Mouse (Mus musculus) liver, embryonic 16.5 days (tissue): ENCODE results near the gene Xpo6. TPM values are rescaled to one million over a fixed set of nuclear protein-coding genes. Genes with fewer than 3 reads are reported as not detected.
A peak's percentile ranks its signal among the peaks of the same experiment; 100 is the strongest.

Experiments
- ATAC-seq: fragments of 200-750 bp; cut with Nextera tagmentation; 2 replicates; pipeline ENCODE4 v1.8.0; 2017; ENCODE audit warnings: low read depth, mild to moderate bottlenecking, moderate number of reproducible peaks, moderate library complexity
- H3K27ac ChIP-seq: fragments of 300-500 bp; sonication (generic); 2 replicates; pipeline ENCODE4 v1.5.1; 2014; ENCODE audit warnings: mild to moderate bottlenecking, low read length
- H3K27me3 ChIP-seq: fragments of 300-500 bp; sonication (generic); 2 replicates; pipeline ENCODE4 v1.6.1; 2014; ENCODE audit warnings: low read depth, low read length, mixed read lengths; ENCODE audit not compliant: control insufficient read depth, insufficient read depth
- H3K36me3 ChIP-seq: fragments of 300-500 bp; sonication (generic); 2 replicates; pipeline ENCODE4 v1.6.1; 2014; ENCODE audit warnings: mild to moderate bottlenecking; ENCODE audit not compliant: control insufficient read depth, insufficient read depth
- H3K4me1 ChIP-seq: fragments of 300-500 bp; sonication (generic); 2 replicates; pipeline ENCODE4 v1.6.1; 2014; ENCODE audit warnings: low read depth, low read length, mixed read lengths; ENCODE audit not compliant: control insufficient read depth
- H3K4me2 ChIP-seq: fragments of 300-500 bp; sonication (generic); 2 replicates; pipeline ENCODE4 v1.6.1; 2014; ENCODE audit warnings: low read depth, low read length, mixed read lengths
- H3K4me3 ChIP-seq: fragments of 300-500 bp; sonication (generic); 2 replicates; pipeline ENCODE4 v1.5.1; 2014; ENCODE audit warnings: low read depth, mild to moderate bottlenecking, low read length
- H3K9ac ChIP-seq: fragments of 300-500 bp; sonication (generic); 2 replicates; pipeline ENCODE4 v1.6.1; 2014; ENCODE audit warnings: low read depth, low read length
- H3K9me3 ChIP-seq: fragments of 300-500 bp; sonication (generic); replicated peaks from 2 replicates; pipeline ENCODE4 v1.6.1; 2016; ENCODE audit warnings: low read length; ENCODE audit not compliant: control insufficient read depth
- WGBS: fragments of 180-500 bp; shearing (Covaris S2); extraction: QIAGEN DNeasy Blood & Tissue Kit; methylation state at CpG from one replicate; pipeline ENCODE4 v1.1.7; 2014; ENCODE audit not compliant: insufficient replicate concordance; 5-methylcytosine and 5-hydroxymethylcytosine counted together
- polyA plus RNA-seq: library from polyadenylated mRNA; unstranded; fragments of >200 nt; fragmentation: Nextera tagmentation; extraction: Ambion mirVana; gene quantifications from 2 replicates; pipeline ENCODE4 v1.2.1, GENCODE M21; 2015

Xpo6 gene
- polyA plus RNA-seq, 1 experiment from 2014 or later = 17.7 TPM

DNA sequence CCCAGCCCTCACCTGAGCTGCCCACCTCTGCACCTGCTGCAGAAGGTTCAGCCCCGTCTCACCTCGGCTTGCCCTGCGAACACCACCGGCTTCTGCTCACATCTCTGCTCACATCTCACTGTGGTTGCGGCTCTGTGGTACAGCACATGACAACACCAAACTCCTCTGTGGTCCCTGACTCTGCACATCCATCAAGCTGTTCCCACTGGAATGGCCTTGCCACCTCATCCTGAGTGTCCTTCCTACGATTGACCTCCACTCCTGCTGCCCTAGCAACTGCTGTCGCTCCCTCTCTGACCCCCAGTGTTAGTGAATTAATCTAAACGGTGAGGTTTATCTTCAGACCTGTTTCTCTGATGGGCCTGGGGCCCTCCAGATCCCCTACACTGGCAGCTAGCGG, 115.1 kb downstream of the Xpo6 start:
- Histone ChIP-seq H3K4me1 (no peaks in the 10 kb centered on the region), H3K9me3 (no peaks in the 10 kb centered on the region), H3K4me2 (no peak overlapping the region), H3K27ac (no peak overlapping the region), H3K27me3 (peaks cover 40% of the 10 kb centered on the region), H3K9ac (no peak overlapping the region), H3K4me3 (no peak overlapping the region), H3K36me3 (no peaks in the 10 kb centered on the region)
- WGBS = 76% methylated on average over 9 of the region's 9 CpGs
- no peak for ATAC-seq

DNA sequence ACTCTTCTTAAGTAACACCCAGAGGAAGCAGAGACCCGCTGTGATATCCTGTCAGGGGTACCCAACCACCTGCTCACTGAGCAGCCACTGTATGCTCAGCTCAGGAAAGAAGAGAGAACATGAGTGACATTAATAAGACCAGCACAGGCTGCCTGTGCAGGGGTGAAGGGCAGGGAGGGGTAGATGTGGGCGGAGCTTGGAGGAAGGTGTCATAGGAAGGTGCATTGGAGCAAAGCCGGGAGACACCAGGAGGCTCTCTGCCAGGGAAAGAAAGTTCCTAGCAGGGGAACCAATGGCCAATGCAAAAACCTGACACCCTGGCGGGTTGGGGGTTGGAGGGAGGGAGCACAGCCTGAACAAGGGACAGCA, 116.3 kb downstream of the Xpo6 start:
- Histone ChIP-seq H3K9ac (no peak overlapping the region), H3K27me3 (peaks cover 47% of the 10 kb centered on the region), H3K9me3 (no peaks in the 10 kb centered on the region), H3K4me2 (no peak overlapping the region), H3K4me1 (no peaks in the 10 kb centered on the region), H3K27ac (no peak overlapping the region), H3K4me3 (no peak overlapping the region), H3K36me3 (no peaks in the 10 kb centered on the region)
- no peak for ATAC-seq
- WGBS = 13% methylated on average over 4 of the region's 4 CpGs

DNA sequence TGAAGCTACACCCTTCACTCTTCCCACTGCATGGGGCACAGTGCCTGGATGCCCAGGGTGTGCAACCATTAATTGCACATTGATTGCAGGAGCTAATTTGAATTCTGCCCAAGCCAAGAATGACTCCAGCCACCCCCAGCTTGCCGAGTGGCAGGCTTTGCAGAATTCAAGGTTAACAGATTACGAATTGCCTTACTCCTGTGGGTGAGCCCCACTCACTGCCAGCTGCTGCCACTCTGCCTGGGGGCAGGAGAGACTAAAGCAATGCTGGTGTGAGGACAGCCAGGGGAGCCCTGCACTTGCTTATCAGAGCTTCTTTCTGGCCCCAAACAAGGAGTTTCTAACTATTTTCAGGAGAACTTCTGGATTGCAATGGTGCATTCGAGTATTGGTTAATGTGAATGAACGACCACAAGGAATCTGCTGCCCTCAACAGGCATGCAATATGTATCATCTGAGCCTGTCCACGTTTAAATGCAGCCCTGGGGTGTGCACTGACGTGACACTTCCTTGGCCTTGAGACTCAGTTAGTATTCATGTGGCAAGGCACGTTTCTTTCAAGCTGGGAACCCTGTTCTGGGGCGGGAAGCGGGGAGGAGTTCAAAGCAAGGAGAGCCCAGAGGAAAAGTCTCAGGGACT, 116.8 kb downstream of the Xpo6 start:
- Histone ChIP-seq H3K36me3 (no peaks in the 10 kb centered on the region), H3K4me3 (no peak overlapping the region), H3K9me3 (no peaks in the 10 kb centered on the region), H3K4me2 (no peak overlapping the region), H3K4me1 (no peaks in the 10 kb centered on the region), H3K27ac (no peak overlapping the region), H3K27me3 (peaks cover 47% of the 10 kb centered on the region), H3K9ac (no peak overlapping the region)
- 11% methylated on average over 9 of the region's 9 CpGs for WGBS
- no peak for ATAC-seq

DNA sequence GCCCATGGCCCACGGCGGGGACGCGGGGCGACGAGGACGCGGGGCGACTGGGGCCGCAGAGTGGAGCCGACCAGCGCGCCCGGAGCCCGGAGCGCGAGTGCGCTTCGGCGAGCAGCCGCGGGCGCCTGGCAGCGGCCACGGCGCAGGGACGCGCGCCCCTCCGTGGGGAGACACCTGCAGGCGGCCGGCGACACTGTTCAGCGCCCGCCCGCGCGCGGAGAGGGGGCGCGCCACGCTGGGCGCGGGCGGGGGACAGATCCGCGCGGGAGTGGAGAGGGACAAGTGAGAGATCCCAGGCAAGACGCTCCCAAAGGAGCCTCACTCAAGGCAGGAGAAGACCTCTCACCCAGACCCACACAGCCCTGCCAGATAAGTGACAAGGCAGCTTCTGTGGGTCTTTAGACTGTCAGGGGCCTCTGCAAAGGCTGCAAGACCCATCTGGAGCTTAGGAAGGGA, 118.0 kb downstream of the Xpo6 start, which contains the start of gene Gsg1l:
Gene Gsg1l (minus strand): TSS at position 126 of the 456 bp plus-strand sequence.
- ATAC-seq = no peak
- Histone ChIP-seq H3K36me3 (no peaks in the 10 kb centered on the region), H3K4me2 (peak within 1 kb of the TSS; percentile 49), H3K4me1 (no peaks in the 10 kb centered on the region), H3K27me3 (peaks cover 47% of the 10 kb centered on the region), H3K9me3 (no peaks in the 10 kb centered on the region), H3K27ac (no peak within 1 kb of the TSS), H3K4me3 (peak within 1 kb of the TSS; percentile 39), H3K9ac (no peak within 1 kb of the TSS)
- 3% methylated on average over 48 of the region's 49 CpGs for WGBS

DNA sequence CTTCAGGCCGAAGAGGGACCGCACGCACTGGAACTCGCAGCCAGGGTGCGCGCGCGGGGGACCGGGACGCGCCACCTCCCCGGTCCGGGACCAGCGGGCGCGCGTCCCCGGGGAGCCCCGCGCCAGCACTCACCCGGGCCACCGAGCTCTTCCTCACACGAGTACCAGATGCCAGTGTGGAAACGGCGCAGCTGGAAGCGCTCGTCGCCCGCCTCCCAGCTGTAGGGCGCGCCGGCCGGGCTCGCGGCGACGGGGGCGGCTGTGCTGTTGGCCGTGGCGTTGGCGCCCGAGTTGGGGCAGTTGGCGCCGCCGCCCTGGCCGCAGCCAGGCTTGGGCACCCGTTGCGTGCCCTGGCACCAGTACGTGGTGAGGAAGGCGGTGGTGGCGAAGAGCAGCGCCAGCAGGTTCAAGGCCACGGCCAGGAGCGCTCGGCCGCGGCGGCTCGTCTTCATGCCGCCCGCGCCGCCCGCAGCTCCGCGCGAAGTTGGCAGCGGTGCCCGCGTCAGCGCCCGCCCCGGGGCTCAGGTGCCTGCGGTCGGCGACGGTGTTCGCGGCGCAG, 118.5 kb downstream of the Xpo6 start:
- H3K4me2 ChIP-seq = peak overlapping the region; percentile 49
- no peaks in the 10 kb centered on the region for H3K9me3 ChIP-seq
- peaks cover 47% of the 10 kb centered on the region for H3K27me3 ChIP-seq
- H3K36me3 ChIP-seq = no peaks in the 10 kb centered on the region
- no peak overlapping the region for H3K27ac ChIP-seq
- peak overlapping the region; percentile 39 for H3K4me3 ChIP-seq
- no peaks in the 10 kb centered on the region for H3K4me1 ChIP-seq
- ATAC-seq = no peak
- WGBS = under 1% methylated on average over 80 of the region's 80 CpGs
- no peak overlapping the region for H3K9ac ChIP-seq

DNA sequence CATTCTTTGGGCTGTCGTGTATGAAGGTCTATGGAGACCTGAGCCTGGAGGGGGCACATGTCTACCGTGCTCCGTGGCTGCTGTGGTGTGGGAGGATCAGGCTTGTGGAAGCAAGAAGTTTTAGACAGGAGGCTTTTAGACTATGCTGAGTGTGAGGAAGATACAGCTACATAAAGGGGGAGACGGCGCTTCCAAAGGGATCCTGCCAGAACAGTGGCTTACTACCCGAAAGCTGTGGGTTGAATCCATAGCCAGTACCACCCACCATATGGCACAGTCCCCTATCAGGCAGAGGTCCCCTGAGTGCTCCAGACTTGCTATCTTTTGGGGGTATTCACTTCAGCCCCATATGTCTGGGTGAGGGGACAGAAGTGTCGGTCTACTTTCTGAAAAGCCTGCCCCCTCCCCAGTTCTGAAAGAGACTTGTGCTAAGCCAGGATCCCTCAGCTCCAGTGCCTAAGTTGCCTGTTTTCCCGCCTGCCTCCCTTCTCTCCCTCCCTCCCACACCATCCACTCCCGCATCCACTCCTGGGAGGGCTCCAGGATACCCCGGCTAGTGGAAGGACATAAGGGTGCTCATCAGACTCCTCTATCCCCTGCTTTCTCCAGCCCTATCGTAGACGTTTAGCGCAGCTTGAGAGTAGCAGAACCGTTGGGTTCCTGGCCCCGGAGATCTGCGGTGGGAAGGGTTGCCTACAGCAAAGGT, 119.2 kb downstream of the Xpo6 start:
- Histone ChIP-seq H3K27me3 (peaks cover 47% of the 10 kb centered on the region), H3K4me3 (no peak overlapping the region; the same call in 1 of the 2 replicates), H3K27ac (no peak overlapping the region), H3K4me2 (no peak overlapping the region), H3K9ac (no peak overlapping the region), H3K9me3 (no peaks in the 10 kb centered on the region), H3K36me3 (no peaks in the 10 kb centered on the region), H3K4me1 (no peaks in the 10 kb centered on the region)
- ATAC-seq = no peak
- 17% methylated on average over 16 of the region's 16 CpGs for WGBS

DNA sequence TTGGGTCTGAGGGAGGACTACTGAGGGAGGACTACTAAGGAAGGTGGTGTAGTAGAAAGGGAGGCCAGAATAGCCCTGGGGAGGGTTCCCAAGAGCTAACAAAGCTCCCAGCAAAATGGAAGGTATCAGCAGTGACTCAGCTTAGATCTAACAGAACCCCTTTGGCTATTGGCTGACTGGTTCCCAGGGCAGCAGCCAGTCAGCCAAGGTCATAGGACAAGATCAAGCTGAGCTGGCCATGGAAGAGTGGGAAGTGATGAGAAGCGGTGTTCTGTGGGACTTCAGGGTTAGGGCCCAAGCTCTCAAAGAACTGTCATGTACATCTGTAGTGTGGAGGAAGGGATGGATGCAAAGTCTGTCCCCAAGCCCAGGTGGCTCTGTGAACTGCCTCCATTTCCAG, 123.4 kb downstream of the Xpo6 start:
- ATAC-seq = no peak
- Histone ChIP-seq H3K4me2 (no peak overlapping the region), H3K36me3 (no peaks in the 10 kb centered on the region), H3K27me3 (peaks cover 25% of the 10 kb centered on the region), H3K4me1 (no peaks in the 10 kb centered on the region), H3K9me3 (no peaks in the 10 kb centered on the region), H3K27ac (no peak overlapping the region), H3K4me3 (no peak overlapping the region), H3K9ac (no peak overlapping the region)
- whole genome bisulfite sequencing = 64% methylated on average over 1 of the region's 1 CpGs

DNA sequence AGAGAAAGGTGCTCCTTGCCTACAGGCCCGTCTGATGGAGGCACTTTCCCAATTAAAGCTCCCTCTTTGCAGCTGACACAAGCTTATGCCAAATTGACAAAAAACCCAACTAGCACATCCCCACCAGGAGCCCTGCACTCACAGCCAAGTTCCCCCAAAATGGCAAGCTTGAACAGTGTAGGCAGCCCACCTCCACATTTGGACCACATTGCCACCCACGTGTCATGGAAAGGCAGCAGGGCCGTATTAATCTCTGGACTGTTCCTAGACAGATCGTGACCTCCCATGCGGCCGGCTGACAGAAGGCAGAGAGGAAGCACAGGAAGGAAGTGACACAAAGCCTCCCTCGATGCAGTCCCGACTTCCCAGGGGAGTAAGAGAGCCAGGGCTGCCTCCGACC, 125.2 kb downstream of the Xpo6 start:
- no peaks in the 10 kb centered on the region for H3K4me1 ChIP-seq
- H3K9me3 ChIP-seq = no peaks in the 10 kb centered on the region
- ATAC-seq = no peak
- no peak overlapping the region for H3K9ac ChIP-seq
- 14% methylated on average over 9 of the region's 9 CpGs for WGBS
- H3K27me3 ChIP-seq = peaks cover 6% of the 10 kb centered on the region
- H3K4me3 ChIP-seq = no peak overlapping the region
- no peak overlapping the region for H3K27ac ChIP-seq
- H3K36me3 ChIP-seq = no peaks in the 10 kb centered on the region
- H3K4me2 ChIP-seq = no peak overlapping the region

DNA sequence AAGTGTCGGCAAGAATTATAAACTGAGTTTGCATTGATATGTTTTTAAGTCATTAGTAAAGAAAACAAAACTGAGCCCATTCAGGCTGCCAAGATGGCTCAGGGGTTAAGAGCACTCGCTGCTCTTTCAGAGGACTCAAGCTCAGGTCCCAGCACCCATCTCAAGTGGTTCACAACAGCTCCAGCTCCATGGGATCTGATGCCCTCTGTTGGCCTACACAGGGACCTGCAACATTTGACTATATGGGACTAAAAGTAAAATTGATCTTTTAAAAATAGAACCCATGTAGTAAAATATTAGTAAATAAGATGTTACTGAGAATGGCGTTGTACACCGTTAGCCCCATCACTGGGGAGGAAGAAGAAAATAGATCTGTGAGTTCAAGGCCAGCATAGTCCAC, 130.0 kb downstream of the Xpo6 start:
- Histone ChIP-seq H3K27ac (no peak overlapping the region), H3K9me3 (no peaks in the 10 kb centered on the region), H3K9ac (no peak overlapping the region), H3K4me2 (no peak overlapping the region), H3K4me3 (no peak overlapping the region), H3K4me1 (no peaks in the 10 kb centered on the region), H3K27me3 (no peaks in the 10 kb centered on the region), H3K36me3 (no peaks in the 10 kb centered on the region)
- no peak for ATAC-seq
- WGBS = 75% methylated on average over 4 of the region's 4 CpGs
